Mouse (Mus musculus): Measurements from ENCODE around the gene Cdr1. TPM values are rescaled to one million over a fixed set of nuclear protein-coding genes. Genes with fewer than 3 reads are reported as not detected.

The Cdr1 gene
- polyA plus RNA-seq (2015; fragmentation: Nextera tagmentation; extraction: Ambion mirVana) = not detected in 2 replicates

- 92% methylated on average over 6 of the region's 6 CpGs for WGBS
- H3K36me3 ChIP-seq (ENCODE audit: poor library complexity, severe bottlenecking) = peaks cover 9% of the 10 kb centered on the region; the same call in 1 of the 2 replicates
- ATAC-seq = no peak
- no peak within 1 kb of the TSS for H3K4me2 ChIP-seq
- H3K27me3 ChIP-seq = no peaks in the 10 kb centered on the region
- no peak within 1 kb of the TSS for H3K9ac ChIP-seq
- H3K4me3 ChIP-seq = no peak within 1 kb of the TSS
- H3K27ac ChIP-seq = no peak within 1 kb of the TSS
- H3K4me1 ChIP-seq = no peaks in the 10 kb centered on the region
- H3K9me3 ChIP-seq (replicated peaks) = peaks cover 11% of the 10 kb centered on the region; the same call in 1 of the 2 replicates
Measured at GRCm38 (mm10) chrX:61185458-61185857, at the start of gene Cdr1. Cdr1 (minus strand) TSS chrX:61185558.

GRCm38 (mm10) chrX:61185869-61186268, 511 bp upstream of the Cdr1 start:
- H3K9ac ChIP-seq = no peak overlapping the region
- H3K4me1 ChIP-seq = no peaks in the 10 kb centered on the region
- no peak overlapping the region for H3K27ac ChIP-seq
- H3K36me3 ChIP-seq (ENCODE audit: poor library complexity, severe bottlenecking) = peaks cover 9% of the 10 kb centered on the region; the same call in 1 of the 2 replicates
- no peak overlapping the region for H3K4me2 ChIP-seq
- H3K27me3 ChIP-seq = no peaks in the 10 kb centered on the region
- WGBS = 91% methylated on average over 6 of the region's 6 CpGs
- H3K4me3 ChIP-seq = no peak overlapping the region
- no peak for ATAC-seq
- H3K9me3 ChIP-seq (replicated peaks) = peaks cover 11% of the 10 kb centered on the region; the same call in 1 of the 2 replicates

- Histone ChIP-seq H3K4me2 (no peak overlapping the region), H3K4me3 (no peak overlapping the region), H3K27ac (no peak overlapping the region), H3K9me3 (replicated peaks) (no peaks in the 10 kb centered on the region), H3K27me3 (no peaks in the 10 kb centered on the region), H3K4me1 (no peaks in the 10 kb centered on the region), H3K36me3 (ENCODE audit: poor library complexity, severe bottlenecking) (no peaks in the 10 kb centered on the region), H3K9ac (no peak overlapping the region)
- WGBS = 33% methylated on average over 2 of the region's 2 CpGs
- ATAC-seq = no peak
Measured at GRCm38 (mm10) chrX:61166519-61166918, 18.8 kb downstream of the Cdr1 start.

- 63% methylated on average over 2 of the region's 2 CpGs for WGBS
- Histone ChIP-seq H3K4me3 (no peak overlapping the region), H3K9me3 (replicated peaks) (no peaks in the 10 kb centered on the region), H3K4me2 (no peak overlapping the region), H3K36me3 (ENCODE audit: poor library complexity, severe bottlenecking) (no peaks in the 10 kb centered on the region), H3K4me1 (no peaks in the 10 kb centered on the region), H3K27ac (no peak overlapping the region), H3K9ac (no peak overlapping the region), H3K27me3 (no peaks in the 10 kb centered on the region)
- ATAC-seq = no peak
Measured at GRCm38 (mm10) chrX:61161249-61161648, 24.1 kb downstream of the Cdr1 start.

- no peak overlapping the region for H3K27ac ChIP-seq
- 14% methylated on average over 1 of the region's 1 CpGs for WGBS
- no peak overlapping the region for H3K4me2 ChIP-seq
- peak; percentile 88 for ATAC-seq
- no peaks in the 10 kb centered on the region for H3K36me3 ChIP-seq (ENCODE audit: poor library complexity, severe bottlenecking)
- no peak overlapping the region for H3K9ac ChIP-seq
- no peak overlapping the region for H3K4me3 ChIP-seq
- no peaks in the 10 kb centered on the region for H3K27me3 ChIP-seq
- no peaks in the 10 kb centered on the region for H3K4me1 ChIP-seq
- H3K9me3 ChIP-seq (replicated peaks) = no peaks in the 10 kb centered on the region
Measured at GRCm38 (mm10) chrX:61154657-61155256, 30.6 kb downstream of the Cdr1 start.

GRCm38 (mm10) chrX:61154246-61154645, 31.1 kb downstream of the Cdr1 start:
- no peak overlapping the region for H3K9ac ChIP-seq
- H3K4me1 ChIP-seq = no peaks in the 10 kb centered on the region
- no peaks in the 10 kb centered on the region for H3K27me3 ChIP-seq
- no peak overlapping the region for H3K4me2 ChIP-seq
- no peaks in the 10 kb centered on the region for H3K9me3 ChIP-seq (replicated peaks)
- no peaks in the 10 kb centered on the region for H3K36me3 ChIP-seq (ENCODE audit: poor library complexity, severe bottlenecking)
- 19% methylated on average over 3 of the region's 3 CpGs for WGBS
- peak; percentile 62; the same call in 1 of the 2 replicates for ATAC-seq
- H3K4me3 ChIP-seq = no peak overlapping the region
- H3K27ac ChIP-seq = no peak overlapping the region

GRCm38 (mm10) chrX:61146569-61146968, 38.8 kb downstream of the Cdr1 start:
- H3K4me3 ChIP-seq = no peak overlapping the region
- H3K4me1 ChIP-seq = no peaks in the 10 kb centered on the region
- no peaks in the 10 kb centered on the region for H3K27me3 ChIP-seq
- H3K27ac ChIP-seq = no peak overlapping the region
- H3K36me3 ChIP-seq (ENCODE audit: poor library complexity, severe bottlenecking) = no peaks in the 10 kb centered on the region
- 48% methylated on average over 2 of the region's 2 CpGs for WGBS
- ATAC-seq = no peak
- no peak overlapping the region for H3K4me2 ChIP-seq
- H3K9me3 ChIP-seq (replicated peaks) = no peaks in the 10 kb centered on the region
- no peak overlapping the region for H3K9ac ChIP-seq

GRCm38 (mm10) chrX:61145416-61145815, 39.9 kb downstream of the Cdr1 start:
- no peaks in the 10 kb centered on the region for H3K36me3 ChIP-seq (ENCODE audit: poor library complexity, severe bottlenecking)
- H3K4me2 ChIP-seq = no peak overlapping the region
- ATAC-seq = no peak
- H3K27me3 ChIP-seq = no peaks in the 10 kb centered on the region
- H3K4me1 ChIP-seq = no peaks in the 10 kb centered on the region
- H3K9me3 ChIP-seq (replicated peaks) = no peaks in the 10 kb centered on the region
- H3K9ac ChIP-seq = no peak overlapping the region
- WGBS = 86% methylated on average over 2 of the region's 2 CpGs
- H3K4me3 ChIP-seq = no peak overlapping the region
- no peak overlapping the region for H3K27ac ChIP-seq

- no peak overlapping the region for H3K4me2 ChIP-seq
- no peak for ATAC-seq
- H3K36me3 ChIP-seq (ENCODE audit: poor library complexity, severe bottlenecking) = no peaks in the 10 kb centered on the region
- H3K27me3 ChIP-seq = no peaks in the 10 kb centered on the region
- H3K9me3 ChIP-seq (replicated peaks) = no peaks in the 10 kb centered on the region
- no peak overlapping the region for H3K4me3 ChIP-seq
- H3K4me1 ChIP-seq = no peaks in the 10 kb centered on the region
- H3K9ac ChIP-seq = no peak overlapping the region
- H3K27ac ChIP-seq = no peak overlapping the region
- 74% methylated on average over 4 of the region's 4 CpGs for WGBS
Measured at GRCm38 (mm10) chrX:61134592-61134991, 50.8 kb downstream of the Cdr1 start.

Small RNAs within 50 kb of the gene (microRNA-seq; reads per million reads assigned to microRNA genes)
- not detected for gene Gm24396

Measured in forebrain, embryonic 13.5 days (tissue).